ENCODE assay signal across 26 mouse cellular contexts in the genomic region with DNA sequence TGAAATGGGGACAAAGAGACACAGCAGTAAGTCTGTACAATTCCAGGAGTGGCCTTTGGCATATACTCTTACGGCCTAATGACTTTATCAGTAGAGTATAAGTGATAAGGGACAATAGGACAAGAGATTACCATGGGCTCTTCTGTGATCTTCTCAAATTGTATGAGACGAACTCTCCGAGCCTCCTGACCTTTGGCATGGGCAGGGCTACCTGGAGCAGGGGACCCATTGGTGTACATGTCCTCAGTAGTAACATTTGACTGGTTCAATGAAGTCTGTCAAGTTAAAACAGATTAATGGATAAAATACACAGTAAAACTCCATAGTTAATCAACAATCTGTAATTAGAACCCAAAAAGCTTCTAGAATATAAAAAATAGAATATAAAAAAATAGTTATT. TPM values are rescaled to one million over a fixed set of nuclear protein-coding genes. Genes with fewer than 3 reads are reported as not detected.
"Had no signal": no experiment of that assay in that cellular context is flagged by ENCODE, and none has a peak within 500 bp of the region (broad histone marks: within the 10 kb centered on the region; RNA-seq: fewer than 3 reads in every experiment).

No protein-coding gene starts in this region.

- H3K27ac ChIP-seq: lung, embryonic 15.5 days; midbrain, embryonic 13.5 days; midbrain, embryonic 15.5 days; neural tube, embryonic 12.5 days; stomach, embryonic 15.5 days; stomach, postnatal 0 days had no signal

- H3K4me1 ChIP-seq: midbrain, embryonic 13.5 days; midbrain, embryonic 15.5 days; neural tube, embryonic 12.5 days; stomach, embryonic 15.5 days had no signal

- H3K9me3 ChIP-seq: lung, embryonic 15.5 days; megakaryocyte, embryonic 14.5 days; midbrain, embryonic 13.5 days; midbrain, embryonic 15.5 days; neural tube, embryonic 12.5 days; stomach, embryonic 15.5 days had no signal

- H3K36me3 ChIP-seq: midbrain, embryonic 13.5 days; midbrain, embryonic 15.5 days; neural tube, embryonic 12.5 days; stomach, embryonic 15.5 days had no signal

- H3K4me3 ChIP-seq: lung, embryonic 15.5 days; megakaryocyte, embryonic 14.5 days; midbrain, embryonic 13.5 days; midbrain, embryonic 15.5 days; neural tube, embryonic 12.5 days; stomach, embryonic 15.5 days had no signal

- ATAC-seq: liver, postnatal 0 days; lung, postnatal 0 days; midbrain, embryonic 13.5 days; midbrain, embryonic 15.5 days had no signal

- H3K4me2 ChIP-seq: lung, embryonic 15.5 days; midbrain, embryonic 11.5 days; midbrain, embryonic 13.5 days; midbrain, embryonic 15.5 days; neural tube, embryonic 12.5 days; stomach, embryonic 15.5 days had no signal

- H3K9ac ChIP-seq: liver, postnatal 0 days; lung, embryonic 15.5 days; midbrain, embryonic 13.5 days; midbrain, embryonic 15.5 days; neural tube, embryonic 12.5 days; stomach, embryonic 15.5 days had no signal

- DNase-seq: liver, postnatal 0 days; lung, adult 2 months; lung, postnatal 14 days; lung, postnatal 36 days; right cerebral cortex, postnatal 14 days; right cerebral cortex, postnatal 4 days; thymus, adult 2 months; thymus, postnatal 25 days; thymus, postnatal 4 days had no signal

- H3K27me3 ChIP-seq: lung, embryonic 15.5 days; midbrain, embryonic 13.5 days; midbrain, embryonic 15.5 days; neural tube, embryonic 12.5 days; stomach, embryonic 15.5 days had no signal

RNA-seq across cellular contexts. Expression of gene Smim9, which starts 38.0 kb away (rescaled TPM):
- total RNA-seq: megakaryocyte progenitor cell, adult 5-6 weeks; midbrain, postnatal 0 days; monocyte, adult 5-6 weeks; neutrophil, adult 5-6 weeks had no signal
- polyA plus RNA-seq: liver, postnatal 0 days; lung, adult 2 months; lung, embryonic 15.5 days; lung, postnatal 0 days; macrophage; midbrain, embryonic 11.5 days; midbrain, embryonic 13.5 days; midbrain, postnatal 0 days; neural tube, embryonic 12.5 days; neural tube, embryonic 14.5 days; spleen, adult 2 months; stomach, embryonic 15.5 days; stomach, postnatal 0 days; thymus, adult 2 months; urinary bladder, adult 2 months had no signal
